Mouse (Mus musculus) layer of hippocampus, adult 8-10 months (tissue): ENCODE results near the gene Hesx1. TPM values are rescaled to one million over a fixed set of nuclear protein-coding genes. Genes with fewer than 3 reads are reported as not detected.

Source experiments
- total RNA-seq, 4 experiments: library from RNA; stranded (reverse); gene quantifications; 2 replicates each; pipeline ENCODE4 v1.2.4; 2022

The Hesx1 gene
- total RNA-seq, 4 experiments from 2014 or later: not detected

Other genes starting within 250 kb of the Hesx1 start
- under 1 TPM in 3 of 4 experiments, not detected in 1; 0.23 to 0.43 (median 0.31) TPM for gene Asb14, start 99.9 kb upstream of the Hesx1 start, total RNA-seq
- 10 to 100 TPM; 53.9 to 70.2 (median 62.1) TPM for gene Appl1, start 23.2 kb upstream of the Hesx1 start, total RNA-seq
- 1 to 10 TPM; 3.0 to 4.5 (median 3.5) TPM for gene Il17rd, start 44.5 kb downstream of the Hesx1 start, total RNA-seq
- gene Arhgef3, start 120.5 kb downstream of the Hesx1 start, total RNA-seq: 10 to 100 TPM; 68.5 to 86.1 (median 79.8) TPM